Mouse (Mus musculus) lung, adult 10 weeks (tissue): Measurements from ENCODE around the gene Gm28897. TPM values are rescaled to one million over a fixed set of nuclear protein-coding genes. Genes with fewer than 3 reads are reported as not detected.

Source experiments
- polyA plus RNA-seq: library from polyadenylated mRNA; stranded (reverse); fragments of 350-450 nt; fragmentation: Illumina TruSeq; extraction: RNeasy Lipid Tissue Mini Kit (QIAGEN cat#74804); gene quantifications from one replicate; pipeline ENCODE4 v1.2.3, GENCODE M21; 2014; ENCODE audit warnings: low read depth, low replicate concordance; ENCODE audit not compliant: insufficient read depth

Gene Gm28897
- polyA plus RNA-seq = not detected

GRCm38 (mm10) chrY:80926695-80927094 is at the start of gene Gm28897:
Gm28897 (plus strand) TSS chrY:80926995.

